Mouse (Mus musculus) spleen, adult 12 weeks (tissue): ENCODE measurements around the gene Grin2b.
"Not testable (repeated sequence)": the region's sequence is repeated elsewhere in the genome, so short reads cannot be mapped to it uniquely, and the experiment has no call there.

Experiments used
- DNase-seq: peaks from one replicate; pipeline ENCODE4 v3.0.0; 2022; ENCODE audit warnings: low spot score

Gene Grin2b

GRCm38 (mm10) chr6:135904391-135904790, 268.9 kb downstream of the Grin2b start:
- no peak for DNase-seq

GRCm38 (mm10) chr6:135900410-135900809, 272.9 kb downstream of the Grin2b start:
- DNase-seq = no peak

- DNase-seq = no peak
Observed at GRCm38 (mm10) chr6:135899225-135899624, 274.1 kb downstream of the Grin2b start.

- DNase-seq = no peak
Observed at GRCm38 (mm10) chr6:135894793-135895228, 278.5 kb downstream of the Grin2b start.

GRCm38 (mm10) chr6:135882611-135883010, 290.7 kb downstream of the Grin2b start:
- no peak for DNase-seq

GRCm38 (mm10) chr6:135876163-135876726, 297.1 kb downstream of the Grin2b start:
- DNase-seq = no peak

GRCm38 (mm10) chr6:135874626-135875025, 298.7 kb downstream of the Grin2b start:
- DNase-seq = no peak

- no peak for DNase-seq
Observed at GRCm38 (mm10) chr6:135865832-135866231, 307.5 kb downstream of the Grin2b start.

GRCm38 (mm10) chr6:135863965-135864364, 309.3 kb downstream of the Grin2b start:
- DNase-seq = no peak

GRCm38 (mm10) chr6:135859502-135859901, 313.8 kb downstream of the Grin2b start:
- DNase-seq = no peak

- no peak for DNase-seq
Observed at GRCm38 (mm10) chr6:135854173-135854591, 319.1 kb downstream of the Grin2b start.

- no peak for DNase-seq
Observed at GRCm38 (mm10) chr6:135843755-135844154, 329.6 kb downstream of the Grin2b start.

GRCm38 (mm10) chr6:135836353-135836752, 337.0 kb downstream of the Grin2b start:
- no peak for DNase-seq

- no peak for DNase-seq
Observed at GRCm38 (mm10) chr6:135833542-135833941, 339.8 kb downstream of the Grin2b start.

- DNase-seq = no peak
Observed at GRCm38 (mm10) chr6:135832041-135832440, 341.3 kb downstream of the Grin2b start.

- DNase-seq = no peak
Observed at GRCm38 (mm10) chr6:135831032-135831431, 342.3 kb downstream of the Grin2b start.

- no peak for DNase-seq
Observed at GRCm38 (mm10) chr6:135829458-135829857, 343.9 kb downstream of the Grin2b start.

- no peak for DNase-seq
Observed at GRCm38 (mm10) chr6:135828976-135829375, 344.3 kb downstream of the Grin2b start.

- DNase-seq = no peak
Observed at GRCm38 (mm10) chr6:135827942-135828341, 345.4 kb downstream of the Grin2b start.

GRCm38 (mm10) chr6:135827317-135827716, 346.0 kb downstream of the Grin2b start:
- no peak for DNase-seq

- DNase-seq = not testable (repeated sequence)
Observed at GRCm38 (mm10) chr6:135826776-135827175, 346.5 kb downstream of the Grin2b start.

GRCm38 (mm10) chr6:135817391-135817790, 355.9 kb downstream of the Grin2b start:
- no peak for DNase-seq

GRCm38 (mm10) chr6:135813755-135814154, 359.6 kb downstream of the Grin2b start:
- DNase-seq = no peak

GRCm38 (mm10) chr6:135805436-135805835, 367.9 kb downstream of the Grin2b start:
- no peak for DNase-seq
